Mouse (Mus musculus): Measurements from ENCODE around the gene Sin3a.

Gene Sin3a

GRCm38 (mm10) chr9:57166173-57166572, 94.3 kb downstream of the Sin3a start:
- DNase-seq (ENCODE audit: low read depth, low spot score), result no peak

GRCm38 (mm10) chr9:57168411-57168810, 96.6 kb downstream of the Sin3a start:
- no peak for DNase-seq (ENCODE audit: low read depth, low spot score)
